Mouse (Mus musculus) gastrocnemius, postnatal 25 days (tissue): Measurements from ENCODE around the gene Katnal1. TPM values are rescaled to one million over a fixed set of nuclear protein-coding genes. Genes with fewer than 3 reads are reported as not detected.

ENCODE experiments used
- DNase-seq: peaks from one replicate; pipeline ENCODE4 v3.0.0; 2022
- long read RNA-seq, 2 experiments: library from polyadenylated mRNA; stranded (forward); transcript quantifications; one replicate each; pipeline ENCODE4 v2.0.0; 2021
- total RNA-seq, 2 experiments: library from RNA; stranded (reverse); gene quantifications; 1 replicate in 1 of 2; 2 replicates in 1 of 2; pipeline ENCODE4 v1.2.3; 2021

Gene Katnal1
- total RNA-seq = 1 to 10 TPM; 4.3 to 4.5 TPM
- long read RNA-seq, experiment 1, full-length matches to known transcripts = 1 of 4 reads
- long read RNA-seq, experiment 1, partial matches to known transcripts = 1 of 4 reads
- long read RNA-seq, experiment 1, other reads (novel, unspliced or antisense) = 2 of 4 reads
- long read RNA-seq, experiment 2, full-length matches to known transcripts = 4 of 5 reads
- long read RNA-seq, experiment 2, partial matches to known transcripts = 0 of 5 reads
- long read RNA-seq, experiment 2, other reads (novel, unspliced or antisense) = 1 of 5 reads

DNA sequence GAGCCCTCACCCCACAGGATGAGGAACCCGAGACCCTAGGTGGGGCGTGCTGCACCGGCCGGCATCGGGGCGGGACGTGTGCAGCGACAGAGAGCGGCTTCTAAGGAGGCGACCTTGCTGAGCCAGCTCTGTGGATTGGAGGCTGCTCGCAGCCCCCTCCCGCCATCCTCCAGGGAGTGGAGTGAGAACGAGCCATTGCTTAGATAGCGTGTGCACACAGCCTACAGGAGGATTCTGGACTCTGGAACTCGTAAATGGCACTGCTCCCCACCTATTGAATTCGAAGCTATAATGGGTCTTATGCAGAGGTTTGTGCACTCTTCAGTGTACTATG, at the start of gene Katnal1:
Katnal1 (minus strand) TSS at position 205 of the 334 bp plus-strand sequence.
- DNase-seq = no peak

DNA sequence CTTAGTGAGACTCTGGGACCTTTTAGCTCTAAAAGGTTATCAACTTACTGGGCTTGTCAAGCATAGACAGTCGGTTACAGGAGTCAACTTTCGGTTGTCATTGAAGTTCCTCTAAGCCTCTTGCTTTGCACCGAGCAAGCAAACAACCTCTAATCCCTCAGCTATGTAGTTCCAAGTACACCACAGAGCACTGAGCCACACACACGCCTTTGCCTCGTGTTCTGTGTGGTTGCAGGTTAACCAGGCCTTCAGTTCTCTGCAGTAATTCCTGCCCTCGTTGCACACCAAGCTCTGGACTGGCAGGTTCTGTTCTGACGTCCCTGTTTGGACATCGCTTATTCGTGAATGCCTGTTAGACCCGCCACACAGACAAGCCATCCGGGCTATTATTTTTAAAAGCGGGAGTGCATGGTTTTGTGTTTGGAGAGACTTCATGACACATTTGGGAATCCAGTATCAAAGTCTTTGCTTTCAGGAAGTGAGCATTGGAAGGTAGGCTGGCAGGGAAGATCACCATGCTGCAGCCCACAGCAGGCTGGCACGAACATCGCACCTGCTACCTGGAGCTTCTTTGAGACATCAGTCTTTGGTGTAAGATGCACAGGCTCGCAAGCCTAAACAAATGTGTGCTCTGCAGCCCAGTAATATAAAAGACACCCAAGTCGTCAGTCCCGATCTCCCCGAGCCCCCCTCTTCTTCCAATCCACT, 49.5 kb upstream of the Katnal1 start:
- no peak for DNase-seq

DNA sequence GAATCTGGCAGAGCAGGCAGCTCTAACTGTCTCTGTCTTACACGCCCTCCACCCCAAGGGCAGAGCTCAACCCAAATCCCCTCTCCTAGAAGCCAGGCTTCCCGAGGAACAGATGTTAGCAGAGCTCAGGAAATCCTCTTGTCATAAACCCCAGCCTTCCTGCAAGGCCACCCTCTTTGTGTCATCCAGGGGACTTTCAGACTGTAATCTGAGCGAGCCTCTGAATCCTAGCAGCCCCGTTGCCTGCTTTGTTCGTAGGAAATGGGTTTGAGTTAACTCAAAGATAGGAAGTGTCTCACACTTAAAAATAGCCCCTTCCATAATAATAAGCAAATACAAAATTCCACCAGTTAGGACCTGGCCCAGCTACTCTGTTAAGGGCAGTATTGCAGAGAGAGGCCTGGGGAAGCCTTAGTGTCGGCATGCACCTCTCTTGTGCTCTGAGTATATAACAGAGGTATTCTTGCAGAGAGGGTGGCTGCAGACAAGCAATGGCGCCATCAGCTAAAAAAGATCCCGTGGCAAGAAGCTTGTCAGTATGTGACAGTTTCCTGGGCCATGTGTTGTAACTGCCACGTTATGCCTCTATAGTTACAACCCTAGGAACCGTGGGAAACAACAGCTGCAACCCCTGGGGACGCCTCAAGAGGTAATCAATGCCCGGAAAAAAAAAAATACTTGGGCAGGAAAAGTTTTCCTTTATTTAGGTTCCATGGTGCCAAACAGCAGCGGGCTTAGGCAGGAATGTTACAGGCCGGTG, 48.8 kb upstream of the Katnal1 start:
- DNase-seq = no peak

DNA sequence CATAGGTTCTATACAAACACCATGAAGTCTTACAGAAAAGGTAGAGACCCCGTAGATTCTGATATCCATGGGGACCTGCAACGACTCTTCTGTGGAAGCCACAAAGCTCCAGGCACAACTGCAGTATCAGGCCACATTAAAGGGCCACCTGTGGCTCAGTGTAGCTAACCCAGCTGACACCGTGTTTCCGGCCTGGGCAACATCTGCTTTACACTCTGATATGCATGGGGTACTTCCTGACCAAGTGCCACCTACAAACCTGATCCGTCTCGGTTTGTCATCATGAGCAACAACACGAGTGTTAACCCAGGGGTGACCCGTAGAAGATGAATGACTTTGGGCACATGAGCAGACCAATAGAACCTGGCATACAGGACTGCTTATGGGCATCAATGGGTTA, 47.8 kb upstream of the Katnal1 start:
- no peak for DNase-seq

DNA sequence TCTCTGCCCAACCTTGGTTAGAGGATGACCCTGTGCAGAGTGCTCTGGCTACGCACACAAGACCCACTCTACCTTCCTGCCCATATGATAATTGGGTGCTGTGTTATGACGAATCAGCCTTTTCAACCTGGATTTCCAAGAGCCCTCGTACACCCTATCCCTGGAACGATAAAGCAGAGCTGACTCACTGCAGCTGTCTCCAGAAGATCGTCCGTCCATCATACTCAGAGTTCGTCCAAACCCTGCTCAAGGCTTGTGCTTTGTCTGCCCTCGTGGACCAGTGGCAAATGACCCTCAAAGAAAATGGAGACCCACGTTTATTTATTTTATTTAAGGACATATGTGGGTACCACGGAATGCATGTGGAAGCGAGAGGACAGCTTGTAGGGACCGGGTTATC, 45.9 kb upstream of the Katnal1 start:
- DNase-seq = no peak

DNA sequence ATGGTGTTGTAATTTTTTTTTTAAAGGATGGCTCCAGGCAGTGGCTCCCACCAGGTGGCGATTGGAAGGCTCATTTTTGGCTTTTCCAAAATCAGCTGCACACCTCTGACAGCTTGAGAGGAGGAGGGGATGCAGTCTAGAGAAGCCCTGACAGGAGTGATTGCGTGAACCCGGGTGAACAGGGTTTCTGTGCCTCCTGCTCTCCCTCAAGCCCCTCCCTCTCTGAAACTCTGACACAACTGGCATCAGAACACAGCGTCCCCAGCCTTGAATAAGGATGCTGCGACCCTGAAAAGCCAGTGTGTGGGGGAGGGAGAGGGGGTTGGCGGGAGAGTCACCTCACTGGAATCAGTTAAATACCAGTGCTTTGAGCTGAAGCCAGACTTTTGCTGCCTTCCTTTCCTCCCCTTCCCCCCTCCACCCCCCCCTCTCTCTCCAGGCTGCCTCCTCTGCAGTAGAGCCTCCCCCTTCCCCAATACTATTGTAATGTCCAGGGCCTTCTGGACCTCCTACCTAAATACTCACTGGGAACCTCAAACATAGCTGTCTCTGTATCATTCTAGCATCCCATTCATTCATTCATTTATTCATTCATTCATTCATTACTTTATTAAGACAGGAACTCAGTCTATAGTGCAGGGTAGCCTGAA, 44.0 kb upstream of the Katnal1 start:
- no peak for DNase-seq

DNA sequence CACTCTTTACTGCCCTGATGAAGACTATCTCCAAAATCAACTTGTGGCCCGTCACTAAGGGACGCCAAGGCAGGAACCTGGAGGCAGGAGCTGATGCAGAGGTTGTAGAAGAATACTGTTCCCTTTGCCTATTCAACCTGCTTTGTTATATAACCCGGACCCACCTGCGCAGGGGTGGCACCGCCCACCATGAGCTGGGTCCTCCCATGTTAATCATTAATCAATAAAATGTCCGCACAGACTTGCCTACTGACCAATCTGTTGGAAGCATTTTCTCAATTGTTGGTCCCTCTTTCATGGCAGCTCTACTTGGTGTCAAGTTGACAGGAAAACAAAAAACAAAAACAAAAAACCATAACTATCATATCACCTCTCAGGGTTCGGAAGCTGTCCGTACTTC, 43.0 kb upstream of the Katnal1 start:
- no peak for DNase-seq

DNA sequence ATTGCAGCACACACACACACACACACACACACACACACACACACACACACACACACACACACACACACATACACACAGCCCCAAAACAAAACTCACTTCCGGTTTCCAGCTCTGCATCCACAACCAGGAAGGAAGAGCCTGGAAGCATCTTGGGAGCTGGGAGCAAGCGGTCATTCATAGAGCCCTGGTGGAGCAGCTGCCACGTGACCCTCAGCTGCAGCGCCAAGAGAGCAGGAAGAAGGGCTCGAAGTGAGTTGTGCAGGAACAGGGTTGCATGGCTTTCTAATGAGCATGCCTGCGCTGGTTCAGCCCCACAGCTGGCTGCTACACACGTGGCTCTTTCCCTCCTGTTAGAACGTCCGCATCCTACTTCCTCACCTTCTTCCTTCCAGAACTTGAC, 40.5 kb upstream of the Katnal1 start:
- peak; percentile 50 for DNase-seq

DNA sequence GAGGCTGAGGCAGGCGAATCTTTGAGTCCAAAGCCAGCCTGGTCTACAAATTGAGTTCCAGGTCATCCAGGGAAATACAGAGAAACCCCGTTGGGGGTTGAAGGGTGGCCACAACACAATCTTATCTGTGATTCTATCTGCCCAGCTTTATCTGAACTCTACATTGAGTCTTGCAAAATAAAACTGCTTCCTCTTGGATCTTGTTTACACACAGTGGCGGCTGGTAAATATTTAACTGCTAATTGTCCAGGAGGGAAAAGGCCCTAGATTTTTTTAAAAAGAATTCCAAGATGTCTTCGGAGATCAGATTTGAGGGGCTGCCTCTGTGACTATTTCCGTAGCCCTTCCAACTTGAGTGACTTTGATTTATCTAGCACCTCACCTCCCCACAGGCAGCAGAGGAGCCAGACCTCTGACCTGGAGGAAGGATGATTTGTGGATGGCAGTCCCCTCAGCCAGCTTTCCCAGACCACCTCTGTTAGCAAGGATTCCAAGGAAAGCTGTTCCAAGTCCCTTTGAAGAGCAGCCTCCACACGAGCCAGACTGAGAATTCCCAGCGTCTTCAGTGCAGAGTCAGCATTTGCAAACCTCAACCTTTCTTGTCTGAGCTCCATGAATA, 39.9 kb upstream of the Katnal1 start:
- no peak for DNase-seq

DNA sequence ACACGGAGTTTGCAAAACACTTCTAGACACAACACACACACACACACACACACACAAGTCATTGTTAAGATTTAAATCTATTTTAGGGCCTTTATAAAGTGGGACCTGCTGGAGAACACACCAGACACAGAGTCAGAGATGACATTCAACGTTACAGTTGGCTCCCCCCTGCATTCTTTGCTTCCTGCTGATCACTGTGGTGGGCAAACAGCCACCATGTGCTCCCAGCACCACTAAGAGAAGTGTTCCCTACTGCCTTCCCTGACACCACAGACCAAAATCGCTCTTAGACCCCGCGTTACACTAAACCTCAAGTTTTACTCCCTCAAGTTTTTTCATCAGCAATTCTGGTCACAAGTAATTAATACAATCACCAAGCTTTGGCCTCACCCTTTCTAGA, 39.1 kb upstream of the Katnal1 start:
- DNase-seq = no peak

DNA sequence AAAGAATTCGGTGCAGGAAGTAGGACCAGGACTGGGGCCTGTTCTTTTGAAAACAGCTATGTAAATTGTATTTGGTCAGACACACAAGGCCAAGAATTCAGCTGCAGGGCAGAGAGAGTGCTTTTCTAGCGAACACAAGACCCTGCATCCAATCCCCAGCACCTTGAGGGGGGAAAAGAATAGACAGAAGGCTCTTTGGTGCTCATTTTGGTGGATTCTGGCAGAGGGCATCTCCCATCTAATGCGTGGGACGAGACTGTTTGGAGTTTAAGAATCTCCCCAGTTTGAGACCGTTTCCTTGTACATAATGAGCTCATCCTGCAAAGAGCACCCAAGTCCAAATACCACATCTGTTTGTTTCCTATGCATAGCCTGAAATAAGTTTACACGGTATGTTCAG, 37.3 kb upstream of the Katnal1 start:
- DNase-seq = no peak

DNA sequence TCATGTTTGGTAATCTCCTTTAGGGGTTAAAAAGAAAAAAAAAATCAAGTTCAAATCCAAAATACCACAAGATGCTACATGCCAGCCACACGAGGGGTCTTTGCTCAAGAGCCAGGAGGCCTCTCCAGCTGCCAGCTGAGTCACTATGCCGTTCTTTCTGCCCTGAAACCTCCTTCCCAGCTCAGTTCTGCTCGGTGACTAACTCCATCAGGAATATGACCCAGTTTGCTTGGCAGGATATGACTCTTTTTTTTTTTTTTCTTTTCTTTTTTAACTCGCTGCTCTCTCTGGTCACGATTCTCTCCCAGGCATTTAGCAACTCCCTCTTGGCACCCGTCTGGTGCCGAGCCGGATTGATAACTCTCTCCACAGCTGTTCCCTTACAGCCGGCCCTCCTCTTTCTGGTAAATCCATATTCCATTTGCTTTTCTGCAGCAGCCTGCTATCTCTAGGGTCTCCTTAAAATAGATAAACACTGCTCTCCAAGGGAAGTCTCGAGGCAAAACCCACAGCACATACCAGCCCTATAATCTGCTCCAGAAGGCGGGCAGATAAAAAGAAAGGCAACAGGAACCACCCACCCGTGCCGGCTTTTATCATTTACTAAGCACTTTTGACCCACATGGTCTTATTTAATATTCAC, 36.7 kb upstream of the Katnal1 start:
- peak; percentile 67 for DNase-seq

DNA sequence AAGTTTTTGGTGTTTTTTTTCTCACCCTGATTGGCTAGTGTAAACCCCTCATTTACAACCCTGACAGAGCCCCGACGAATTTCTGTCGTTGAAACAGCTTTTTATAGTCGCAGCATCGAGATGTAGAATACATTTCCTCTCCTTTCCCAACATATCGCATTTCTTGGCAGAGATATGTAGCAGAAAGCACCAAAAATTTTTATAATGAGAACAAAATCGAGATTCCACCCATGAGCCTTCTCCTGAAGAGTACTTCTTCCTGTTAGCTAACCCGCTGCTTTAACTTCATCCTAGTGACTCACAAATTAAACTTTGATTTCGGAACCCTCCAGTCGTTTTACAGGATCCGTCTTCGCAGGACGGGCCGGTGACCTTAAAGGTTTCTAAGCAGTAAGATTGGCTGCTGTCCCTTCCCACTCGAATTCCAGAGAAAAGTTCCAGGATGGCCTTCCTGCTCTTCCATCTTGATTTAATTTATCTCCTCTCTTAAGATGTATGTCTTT, 36.0 kb upstream of the Katnal1 start:
- no peak for DNase-seq

DNA sequence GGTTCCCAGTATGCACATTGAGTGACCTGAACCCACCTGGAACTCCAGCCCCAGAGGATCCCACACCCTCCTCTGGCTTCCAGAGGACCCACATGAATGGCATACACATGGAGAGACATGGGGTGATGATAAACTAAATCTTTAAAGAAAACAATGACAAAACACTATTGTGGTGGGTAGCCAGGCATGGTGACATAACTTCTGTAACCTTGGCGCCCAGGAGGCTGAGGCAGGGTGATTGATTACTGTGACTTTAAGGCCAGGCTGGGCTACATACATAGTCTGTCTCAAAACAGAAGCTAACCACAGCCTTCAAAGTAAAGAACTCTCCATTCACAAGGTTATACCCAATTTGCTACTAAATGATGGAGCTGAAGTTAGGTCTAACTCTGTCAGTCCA, 35.1 kb upstream of the Katnal1 start:
- no peak for DNase-seq

DNA sequence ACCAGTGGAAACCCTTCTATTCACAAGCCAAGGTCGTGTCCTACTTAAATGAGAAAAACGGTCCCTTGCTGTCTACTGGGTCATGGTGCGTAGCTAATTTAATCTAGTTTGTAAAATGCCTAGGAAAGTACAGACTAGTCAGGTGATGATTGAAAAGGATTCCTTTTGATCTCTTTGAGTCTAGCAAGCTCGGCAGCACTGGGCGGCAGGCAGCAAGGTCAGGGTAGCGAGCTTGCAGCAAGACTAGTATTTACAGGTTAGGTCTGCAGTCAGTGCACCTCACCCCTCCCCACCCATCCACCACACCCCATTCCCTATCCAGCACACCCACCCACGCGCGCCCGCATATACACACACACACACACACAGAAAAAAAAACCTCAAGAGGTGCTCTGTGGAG, 31.1 kb upstream of the Katnal1 start:
- DNase-seq = no peak

DNA sequence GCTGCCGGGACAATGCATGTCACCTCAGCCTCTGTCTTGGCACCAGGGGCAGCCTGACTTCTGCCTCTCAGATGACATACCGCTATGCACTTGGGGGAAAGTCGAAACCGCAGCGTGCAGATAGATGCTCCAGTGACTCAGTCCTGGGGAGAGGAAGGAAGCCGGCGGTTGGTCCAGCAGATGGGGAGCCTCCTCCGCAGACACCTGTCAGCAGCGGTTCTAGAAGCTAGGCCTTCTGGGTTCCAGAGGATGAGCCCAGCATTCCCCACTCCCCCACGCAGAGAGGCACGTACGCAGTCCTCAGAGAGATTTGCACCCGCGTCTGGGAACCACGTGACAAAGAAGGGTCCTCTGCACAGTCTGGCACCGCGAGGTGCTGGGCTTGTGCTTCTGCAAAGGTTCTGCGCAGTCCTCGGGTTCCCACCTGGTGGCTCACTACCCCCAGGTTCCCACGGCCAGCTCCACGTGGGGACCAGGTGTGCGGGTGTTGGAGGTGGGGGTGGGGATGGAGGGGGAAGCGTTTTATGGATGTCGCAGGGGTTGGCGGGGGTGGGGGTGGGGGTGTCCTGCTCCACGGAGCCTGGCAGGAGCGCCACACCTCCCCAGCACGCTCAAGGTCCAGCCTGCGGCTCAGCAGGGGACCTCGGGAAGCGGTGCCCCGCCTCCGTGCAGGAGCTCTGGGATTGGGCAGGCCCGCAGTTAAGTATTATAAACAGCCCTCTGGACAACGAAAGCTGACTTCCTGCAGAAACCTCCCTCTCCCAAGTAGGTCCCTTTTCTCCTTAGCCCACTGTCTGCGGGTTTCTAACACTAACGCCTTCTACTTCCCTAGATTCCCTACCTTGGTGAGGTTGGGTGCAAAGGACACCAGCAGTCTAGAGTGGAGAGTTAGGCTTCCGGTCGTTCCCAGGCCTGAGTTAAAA, 30.2 kb upstream of the Katnal1 start:
- peak; percentile 53 for DNase-seq

DNA sequence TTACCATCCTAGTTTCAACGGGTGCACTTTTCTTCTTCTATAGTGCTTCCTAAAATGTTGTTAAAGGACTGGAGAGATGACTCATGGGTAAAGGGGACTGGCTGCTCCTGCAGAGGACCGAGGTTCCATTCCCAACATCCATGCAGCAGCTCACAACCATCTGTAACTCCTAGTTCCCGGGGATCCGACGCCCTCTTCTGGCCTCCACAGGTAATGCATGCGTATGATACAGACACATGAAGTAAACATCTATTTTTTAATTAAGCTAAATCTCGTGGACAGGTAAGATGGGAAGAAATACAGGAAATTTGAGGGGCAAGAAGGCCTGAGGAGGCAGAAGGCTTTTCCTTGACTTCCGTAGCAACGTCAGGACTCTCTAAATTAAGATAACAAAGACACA, 29.2 kb upstream of the Katnal1 start:
- DNase-seq = no peak

DNA sequence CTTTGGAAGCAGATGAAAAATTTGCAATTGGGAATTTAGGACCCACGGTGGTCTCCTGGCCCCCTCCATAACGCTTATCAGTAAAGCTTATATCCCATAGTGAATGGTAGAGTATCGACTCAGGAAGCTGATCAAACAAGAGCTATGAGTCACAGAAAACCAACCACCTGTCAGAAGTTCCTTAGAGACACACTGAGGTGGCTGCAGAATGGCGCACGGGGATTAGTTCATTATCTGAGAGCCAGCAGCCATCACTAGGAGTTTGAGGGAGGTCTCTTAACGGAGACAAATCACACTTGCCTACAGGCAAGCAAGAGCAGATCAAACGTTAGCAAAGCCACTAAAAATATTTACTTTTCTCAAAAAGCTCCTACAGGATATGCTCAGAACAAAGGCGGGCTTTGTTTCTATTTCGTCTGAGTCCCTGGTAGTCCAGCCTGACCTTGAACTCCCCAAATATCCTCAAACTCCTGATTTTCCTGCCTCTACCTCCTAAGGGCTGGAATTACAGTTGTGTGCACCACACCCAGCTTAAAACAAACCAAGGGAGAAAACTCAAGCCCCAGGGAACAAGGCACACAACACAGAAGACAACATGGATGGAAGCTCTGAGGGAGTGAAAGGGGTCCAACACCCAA, 27.9 kb upstream of the Katnal1 start:
- DNase-seq = no peak

DNA sequence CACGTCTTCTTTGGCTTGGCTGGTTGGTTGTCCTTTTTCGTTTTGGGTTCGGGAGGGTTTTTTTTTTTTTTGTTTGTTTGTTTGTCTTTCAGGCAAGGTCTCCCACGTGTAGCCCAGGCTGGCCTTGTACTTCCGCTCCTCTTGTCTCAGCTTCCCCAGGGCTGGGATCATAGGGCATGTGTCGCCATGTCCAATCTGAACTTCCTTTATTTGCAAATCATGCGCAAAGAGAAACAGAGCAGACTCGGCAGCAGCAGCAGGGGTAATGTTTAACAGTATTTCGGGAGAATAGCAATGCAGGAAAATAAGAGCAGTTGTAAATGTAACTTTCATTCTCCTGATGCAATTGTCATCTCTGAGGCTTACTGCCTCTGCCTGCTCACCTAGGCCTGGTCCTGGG, 27.0 kb upstream of the Katnal1 start:
- DNase-seq = no peak

DNA sequence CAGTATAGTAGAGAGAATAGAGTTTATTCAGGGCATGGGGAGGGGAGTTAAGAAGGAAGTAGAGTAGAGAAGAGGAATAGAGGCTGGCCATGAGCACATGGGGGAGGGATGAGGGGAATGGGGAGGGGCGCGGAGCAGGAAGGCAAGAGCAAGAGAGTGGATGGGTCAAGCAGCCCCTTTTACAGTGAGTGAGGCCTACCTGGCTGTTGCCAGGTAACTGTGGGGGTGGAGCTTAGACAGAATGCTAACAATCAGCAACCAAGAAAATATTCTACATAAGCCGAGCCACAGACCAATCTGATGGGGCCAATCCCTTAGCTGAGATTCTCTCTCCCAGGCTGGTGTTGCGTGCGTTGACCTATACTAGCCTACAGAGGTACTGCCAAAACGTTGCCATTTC, 26.5 kb upstream of the Katnal1 start:
- DNase-seq = no peak
